Mouse (Mus musculus) cortical plate, adult 2 months (tissue): ENCODE measurements around the gene Ube3a.

ENCODE experiments used
- CTCF ChIP-seq: fragments of 200-500 bp; IDR thresholded peaks from 2 replicates; pipeline ENCODE4 v1.5.1; 2011; ENCODE audit warnings: mild to moderate bottlenecking, control low read depth, low read length; ENCODE audit not compliant: insufficient read depth; ENCODE audit errors: extremely low read depth
- POLR2A ChIP-seq: fragments of 200-500 bp; IDR thresholded peaks from 2 replicates; pipeline ENCODE4 v1.6.1; 2011; ENCODE audit warnings: mild to moderate bottlenecking, low read length, control low read depth; ENCODE audit not compliant: insufficient read depth; ENCODE audit errors: extremely low read depth

GRCm38 (mm10) chr7:59265538-59265937 is 37.0 kb downstream of the Ube3a start:
- TF ChIP-seq CTCF (no peak), POLR2A (no peak)
